Comparison of ENCODE assay signal across 8 mouse cellular contexts in genomic region chr10:57784876-57785150, GRCm38 (mm10). TPM values are rescaled to one million over a fixed set of nuclear protein-coding genes. Genes with fewer than 3 reads are reported as not detected.
DNase-seq lines count a peak whose midpoint lies in the region; ATAC-seq and TF ChIP-seq lines count a peak whose summit lies in the region.

Gene Fabp7 (plus strand): TSS chr10:57784881.

- no peak within 1 kb of the TSS for H3K4me3 ChIP-seq in lung, embryonic 15.5 days
- H3K4me3 ChIP-seq in lung, adult 2 months (replicated peaks; ENCODE audit: extremely low read depth, low read depth, low read length): no peak within 1 kb of the TSS
- H3K4me3 ChIP-seq in olfactory bulb, adult 2 months (ENCODE audit: insufficient read depth, low read depth, low read length): peak within 1 kb of the TSS; percentile 7; the same call in 1 of the 2 replicates

- WGBS in lung, embryonic 15.5 days: 28% methylated on average over 7 of the region's 7 CpGs
- WGBS in lung, adult 2 months: 45% methylated on average over 7 of the region's 7 CpGs
- 28% methylated on average over 7 of the region's 7 CpGs for WGBS in olfactory bulb, adult 2 months

- no peaks in the 10 kb centered on the region for H3K9me3 ChIP-seq in lung, embryonic 15.5 days

- no peaks in the 10 kb centered on the region for H3K36me3 ChIP-seq in lung, embryonic 15.5 days

- no peak within 1 kb of the TSS for H3K27ac ChIP-seq in lung, embryonic 15.5 days
- no peak within 1 kb of the TSS for H3K27ac ChIP-seq in olfactory bulb, adult 2 months (ENCODE audit: insufficient read depth, low read depth, low read length)

- H3K27me3 ChIP-seq in lung, embryonic 15.5 days: no peaks in the 10 kb centered on the region

- peak within 1 kb of the TSS; percentile 41 for H3K4me2 ChIP-seq in lung, embryonic 15.5 days

- no peak for TF ChIP-seq POLR2A in lung, adult 2 months (IDR thresholded peaks at IDR 0.05; ENCODE audit: borderline replicate concordance, extremely low read depth, low read depth, low read length)
- TF ChIP-seq POLR2A in olfactory bulb, adult 2 months (IDR thresholded peaks at IDR 0.05; ENCODE audit: insufficient read depth, low read depth, low read length): no peak

- ATAC-seq in lung, embryonic 15.5 days (ENCODE audit: borderline replicate concordance, extremely low read depth, low FRiP score, low TSS enrichment): no peak

- H3K9ac ChIP-seq in lung, embryonic 15.5 days: no peak within 1 kb of the TSS

- no peak for TF ChIP-seq CTCF in lung, adult 2 months (IDR thresholded peaks at IDR 0.05; ENCODE audit: insufficient read depth, low read length)
- TF ChIP-seq CTCF in olfactory bulb, adult 2 months (IDR thresholded peaks at IDR 0.05; ENCODE audit: insufficient read depth, low read depth, low read length): no peak

- no peak for DNase-seq in frontal cortex, adult 2 months (ENCODE audit: extremely low spot score in 1 of 2, low spot score in 1 of 2)
- no peak for DNase-seq in frontal cortex, postnatal 10 days (ENCODE audit: low spot score in 2 of 2)
- DNase-seq in lung, adult 2 months: no peak
- DNase-seq in layer of hippocampus, postnatal 25 days (ENCODE audit: extremely low spot score in 1 of 2, low spot score in 1 of 2): no peak
- no peak for DNase-seq in adrenal gland, adult 2 months
- no peak for DNase-seq in embryo, embryonic 9.5 days (ENCODE audit: extremely low spot score)

- peaks cover 8% of the 10 kb centered on the region; the same call in 1 of the 2 replicates for H3K4me1 ChIP-seq in lung, embryonic 15.5 days
- no peaks in the 10 kb centered on the region for H3K4me1 ChIP-seq in lung, adult 2 months (ENCODE audit: control insufficient read depth, insufficient read depth, low read length)
- H3K4me1 ChIP-seq in olfactory bulb, adult 2 months (ENCODE audit: control insufficient read depth, insufficient read depth, low read length): no peaks in the 10 kb centered on the region; the same call in 1 of the 2 replicates

RNA-seq across cellular contexts. Expression of gene Fabp7, which starts in this region (rescaled TPM):
- polyA plus RNA-seq in frontal cortex, adult 2 months (2012; rRNA removed): 471 and 572 TPM in 2 replicates
- 12.0 and 13.9 TPM in 2 replicates for polyA plus RNA-seq in lung, embryonic 15.5 days (2015; fragmentation: Nextera tagmentation; extraction: Ambion mirVana)
- 0.26 TPM in 1 of 2 replicates, not detected in the other for polyA plus RNA-seq in lung, adult 2 months (2012; rRNA removed)
- 100 to 1,000 TPM; 109 to 116 TPM for total RNA-seq in layer of hippocampus, postnatal 25 days (2021)
- 523 TPM in 1 of 2 replicates, not detected in the other for polyA plus RNA-seq in olfactory bulb, adult 2 months (2012; ENCODE audit: insufficient read depth, insufficient read length, low replicate concordance, missing spikeins)
- under 1 TPM; 0.75 to 0.90 TPM for total RNA-seq in adrenal gland, adult 2 months (2021)
- 0.25 TPM in 1 of 2 replicates, not detected in the other for polyA plus RNA-seq in adrenal gland, adult 2 months (2012; rRNA removed)

Comparison
In these comparisons a context has a peak if more than half of its experiments do, and no peak if none do; other contexts are left out.
1. RNA of gene Fabp7 (total RNA-seq): 109 to 116 TPM in layer of hippocampus, postnatal 25 days; 0.75 to 0.90 TPM in adrenal gland, adult 2 months; every median in the first group is over 10 times any median in the second.